Mouse (Mus musculus): ENCODE measurements around the gene Itgb1bp1.

- TF ChIP-seq ZNF384 (IDR thresholded peaks at IDR 0.05; ENCODE audit: low read depth, low read length) (no peak), ZC3H11A (IDR thresholded peaks at IDR 0.05; ENCODE audit: borderline replicate concordance, low read depth, low read length) (no peak)
Observed at GRCm38 (mm10) chr12:21277352-21277864, 8.7 kb downstream of the Itgb1bp1 start.
